Mouse (Mus musculus): Measurements from ENCODE around the gene Tmem208.

Gene Tmem208

GRCm38 (mm10) chr8:105326141-105326672 is at the start of gene Tmem208, which contains the start of gene Lrrc29:
Gene Tmem208, plus strand, starts transcription at chr8:105326354.
Gene Lrrc29, minus strand, starts transcription at chr8:105326278.
- peak; percentile 23 for TF ChIP-seq CTCF (conservative IDR thresholded peaks at IDR 0.05; ENCODE audit: low read length)
- TF ChIP-seq POU5F1 (IDR thresholded peaks at IDR 0.05; ENCODE audit: borderline replicate concordance, low read length) = no peak
- no peak for TF ChIP-seq NANOG (IDR thresholded peaks at IDR 0.05; ENCODE audit: borderline replicate concordance, low read length)
- Histone ChIP-seq H3K27me3 (ENCODE audit: insufficient read depth, low read length) (no peaks in the 10 kb centered on the region), H3K4me1 (replicated peaks; ENCODE audit: low read depth, low read length) (peaks cover 55% of the 10 kb centered on the region), H3K4me3 (replicated peaks; ENCODE audit: low read length) (peak within 1 kb of the TSS; percentile 96), H3K36me3 (ENCODE audit: insufficient read depth, low read length) (peaks cover 63% of the 10 kb centered on the region), H3K9me3 (ENCODE audit: low read length) (no peaks in the 10 kb centered on the region)

GRCm38 (mm10) chr8:105278911-105279334 is 47.2 kb upstream of the Tmem208 start:
- Histone ChIP-seq H3K9me3 (ENCODE audit: low read length) (no peaks in the 10 kb centered on the region), H3K36me3 (ENCODE audit: insufficient read depth, low read length) (peaks cover 23% of the 10 kb centered on the region), H3K27me3 (ENCODE audit: insufficient read depth, low read length) (peaks cover 88% of the 10 kb centered on the region), H3K4me1 (replicated peaks; ENCODE audit: low read depth, low read length) (peaks cover 68% of the 10 kb centered on the region), H3K4me3 (replicated peaks; ENCODE audit: low read length) (peak overlapping the region; percentile 70)
- TF ChIP-seq POU5F1 (IDR thresholded peaks at IDR 0.05; ENCODE audit: borderline replicate concordance, low read length) = no peak
- no peak for TF ChIP-seq CTCF (conservative IDR thresholded peaks at IDR 0.05; ENCODE audit: low read length)
- TF ChIP-seq NANOG (IDR thresholded peaks at IDR 0.05; ENCODE audit: borderline replicate concordance, low read length) = no peak

- Histone ChIP-seq H3K4me1 (replicated peaks; ENCODE audit: low read depth, low read length) (peaks cover 63% of the 10 kb centered on the region), H3K36me3 (ENCODE audit: insufficient read depth, low read length) (peaks cover 33% of the 10 kb centered on the region), H3K9me3 (ENCODE audit: low read length) (no peaks in the 10 kb centered on the region), H3K27me3 (ENCODE audit: insufficient read depth, low read length) (peaks cover 84% of the 10 kb centered on the region), H3K4me3 (replicated peaks; ENCODE audit: low read length) (no peak overlapping the region)
- no peak for TF ChIP-seq CTCF (conservative IDR thresholded peaks at IDR 0.05; ENCODE audit: low read length)
- TF ChIP-seq NANOG (IDR thresholded peaks at IDR 0.05; ENCODE audit: borderline replicate concordance, low read length) = no peak
- TF ChIP-seq POU5F1 (IDR thresholded peaks at IDR 0.05; ENCODE audit: borderline replicate concordance, low read length) = no peak
These were observed 45.6 kb upstream of the Tmem208 start for GRCm38 (mm10) chr8:105280567-105280966.

- H3K36me3 ChIP-seq (ENCODE audit: insufficient read depth, low read length) = peaks cover 38% of the 10 kb centered on the region
- H3K9me3 ChIP-seq (ENCODE audit: low read length) = no peaks in the 10 kb centered on the region
- H3K4me1 ChIP-seq (replicated peaks; ENCODE audit: low read depth, low read length) = peaks cover 63% of the 10 kb centered on the region
- H3K27me3 ChIP-seq (ENCODE audit: insufficient read depth, low read length) = peaks cover 80% of the 10 kb centered on the region
- no peak overlapping the region for H3K4me3 ChIP-seq (replicated peaks; ENCODE audit: low read length)
- no peak for TF ChIP-seq POU5F1 (IDR thresholded peaks at IDR 0.05; ENCODE audit: borderline replicate concordance, low read length)
- TF ChIP-seq NANOG (IDR thresholded peaks at IDR 0.05; ENCODE audit: borderline replicate concordance, low read length) = no peak
- TF ChIP-seq CTCF (conservative IDR thresholded peaks at IDR 0.05; ENCODE audit: low read length) = no peak
These were observed 44.3 kb upstream of the Tmem208 start for GRCm38 (mm10) chr8:105281821-105282220.

GRCm38 (mm10) chr8:105282239-105282638 is 43.9 kb upstream of the Tmem208 start:
- Histone ChIP-seq H3K4me1 (replicated peaks; ENCODE audit: low read depth, low read length) (peaks cover 61% of the 10 kb centered on the region), H3K4me3 (replicated peaks; ENCODE audit: low read length) (peak overlapping the region; percentile 67), H3K36me3 (ENCODE audit: insufficient read depth, low read length) (peaks cover 38% of the 10 kb centered on the region), H3K27me3 (ENCODE audit: insufficient read depth, low read length) (peaks cover 77% of the 10 kb centered on the region), H3K9me3 (ENCODE audit: low read length) (no peaks in the 10 kb centered on the region)
- TF ChIP-seq POU5F1 (IDR thresholded peaks at IDR 0.05; ENCODE audit: borderline replicate concordance, low read length) (no peak), NANOG (IDR thresholded peaks at IDR 0.05; ENCODE audit: borderline replicate concordance, low read length) (no peak), CTCF (conservative IDR thresholded peaks at IDR 0.05; ENCODE audit: low read length) (no peak)

GRCm38 (mm10) chr8:105283074-105283473 is 43.1 kb upstream of the Tmem208 start:
- Histone ChIP-seq H3K36me3 (ENCODE audit: insufficient read depth, low read length) (peaks cover 38% of the 10 kb centered on the region), H3K9me3 (ENCODE audit: low read length) (no peaks in the 10 kb centered on the region), H3K4me1 (replicated peaks; ENCODE audit: low read depth, low read length) (peaks cover 62% of the 10 kb centered on the region), H3K4me3 (replicated peaks; ENCODE audit: low read length) (peak overlapping the region; percentile 67), H3K27me3 (ENCODE audit: insufficient read depth, low read length) (peaks cover 68% of the 10 kb centered on the region)
- TF ChIP-seq CTCF (conservative IDR thresholded peaks at IDR 0.05; ENCODE audit: low read length) (peak; percentile 91), NANOG (IDR thresholded peaks at IDR 0.05; ENCODE audit: borderline replicate concordance, low read length) (no peak), POU5F1 (IDR thresholded peaks at IDR 0.05; ENCODE audit: borderline replicate concordance, low read length) (no peak)

- peaks cover 67% of the 10 kb centered on the region for H3K4me1 ChIP-seq (replicated peaks; ENCODE audit: low read depth, low read length)
- H3K4me3 ChIP-seq (replicated peaks; ENCODE audit: low read length) = 0 out of 2 replicates have a peak overlapping the region, but pooled peaks have one; percentile 20
- peaks cover 31% of the 10 kb centered on the region for H3K36me3 ChIP-seq (ENCODE audit: insufficient read depth, low read length)
- TF ChIP-seq CTCF (conservative IDR thresholded peaks at IDR 0.05; ENCODE audit: low read length) = no peak
- no peak for TF ChIP-seq POU5F1 (IDR thresholded peaks at IDR 0.05; ENCODE audit: borderline replicate concordance, low read length)
- TF ChIP-seq NANOG (IDR thresholded peaks at IDR 0.05; ENCODE audit: borderline replicate concordance, low read length) = no peak
- no peaks in the 10 kb centered on the region for H3K9me3 ChIP-seq (ENCODE audit: low read length)
- peaks cover 53% of the 10 kb centered on the region for H3K27me3 ChIP-seq (ENCODE audit: insufficient read depth, low read length)
These were observed 40.6 kb upstream of the Tmem208 start for GRCm38 (mm10) chr8:105285514-105285913.

GRCm38 (mm10) chr8:105286907-105287306 is 39.2 kb upstream of the Tmem208 start:
- Histone ChIP-seq H3K9me3 (ENCODE audit: low read length) (no peaks in the 10 kb centered on the region), H3K36me3 (ENCODE audit: insufficient read depth, low read length) (peaks cover 20% of the 10 kb centered on the region), H3K27me3 (ENCODE audit: insufficient read depth, low read length) (peaks cover 46% of the 10 kb centered on the region), H3K4me1 (replicated peaks; ENCODE audit: low read depth, low read length) (peaks cover 63% of the 10 kb centered on the region), H3K4me3 (replicated peaks; ENCODE audit: low read length) (no peak overlapping the region)
- TF ChIP-seq POU5F1 (IDR thresholded peaks at IDR 0.05; ENCODE audit: borderline replicate concordance, low read length) (no peak), CTCF (conservative IDR thresholded peaks at IDR 0.05; ENCODE audit: low read length) (0 out of 2 replicates have a peak, but pooled peaks have one; percentile 15)

GRCm38 (mm10) chr8:105288231-105288630 is 37.9 kb upstream of the Tmem208 start:
- Histone ChIP-seq H3K4me3 (replicated peaks; ENCODE audit: low read length) (peak overlapping the region; percentile 87; the same call in 1 of the 2 replicates), H3K27me3 (ENCODE audit: insufficient read depth, low read length) (peaks cover 45% of the 10 kb centered on the region), H3K4me1 (replicated peaks; ENCODE audit: low read depth, low read length) (peaks cover 64% of the 10 kb centered on the region), H3K9me3 (ENCODE audit: low read length) (no peaks in the 10 kb centered on the region), H3K36me3 (ENCODE audit: insufficient read depth, low read length) (peaks cover 15% of the 10 kb centered on the region)
- TF ChIP-seq CTCF (conservative IDR thresholded peaks at IDR 0.05; ENCODE audit: low read length) = no peak
- no peak for TF ChIP-seq POU5F1 (IDR thresholded peaks at IDR 0.05; ENCODE audit: borderline replicate concordance, low read length)
- TF ChIP-seq NANOG (IDR thresholded peaks at IDR 0.05; ENCODE audit: borderline replicate concordance, low read length) = no peak
